Mouse (Mus musculus) limb, embryonic 12.5 days (tissue): ENCODE results near the gene Otp. TPM values are rescaled to one million over a fixed set of nuclear protein-coding genes. Genes with fewer than 3 reads are reported as not detected.

Experiments
- ATAC-seq: fragments of 200-750 bp; cut with Nextera tagmentation; 2 replicates; pipeline ENCODE4 v1.8.0; 2017; ENCODE audit warnings: low read depth, moderate TSS enrichment; ENCODE audit not compliant: insufficient number of reproducible peaks, insufficient read depth, low FRiP score, low TSS enrichment
- H3K27ac ChIP-seq: fragments of 300-500 bp; sonication (generic); 2 replicates; pipeline ENCODE4 v1.5.1; 2016; ENCODE audit warnings: mild to moderate bottlenecking, moderate library complexity
- H3K27me3 ChIP-seq: fragments of 300-500 bp; sonication (generic); 2 replicates; pipeline ENCODE4 v1.6.1; 2016; ENCODE audit warnings: mild to moderate bottlenecking, moderate library complexity
- H3K36me3 ChIP-seq: fragments of 300-500 bp; sonication (generic); 2 replicates; pipeline ENCODE4 v1.6.1; 2016; ENCODE audit warnings: mild to moderate bottlenecking, moderate library complexity
- H3K4me1 ChIP-seq: fragments of 300-500 bp; sonication (generic); replicated peaks from 2 replicates; pipeline ENCODE4 v1.6.1; 2016
- H3K4me2 ChIP-seq: fragments of 300-500 bp; sonication (generic); 2 replicates; pipeline ENCODE4 v1.6.1; 2016; ENCODE audit warnings: mild to moderate bottlenecking, moderate library complexity
- H3K4me3 ChIP-seq: fragments of 300-500 bp; sonication (generic); replicated peaks from 2 replicates; pipeline ENCODE4 v1.5.1; 2016; ENCODE audit warnings: mild to moderate bottlenecking
- H3K9ac ChIP-seq: fragments of 300-500 bp; sonication (generic); replicated peaks from 2 replicates; pipeline ENCODE4 v1.6.1; 2016; ENCODE audit warnings: mild to moderate bottlenecking, moderate library complexity
- H3K9me3 ChIP-seq: fragments of 300-500 bp; sonication (generic); 2 replicates; pipeline ENCODE4 v1.6.1; 2016; ENCODE audit warnings: mild to moderate bottlenecking, moderate library complexity
- WGBS: fragments of 180-500 bp; shearing (Covaris S2); methylation state at CpG from one replicate; pipeline ENCODE4 v1.1.7; 2016; 5-methylcytosine and 5-hydroxymethylcytosine counted together
- polyA plus RNA-seq: library from polyadenylated mRNA; unstranded; fragments of >200 nt; fragmentation: Nextera tagmentation; extraction: Ambion mirVana; gene quantifications from 2 replicates; pipeline ENCODE4 v1.2.1, GENCODE M21; 2016

Otp gene
- polyA plus RNA-seq, 1 experiment from 2014 or later, result not detected

GRCm38 (mm10) chr13:94862491-94863230 is 12.7 kb upstream of the Otp start:
- Histone ChIP-seq H3K27me3 (peaks cover 60% of the 10 kb centered on the region), H3K4me3 (no peak overlapping the region), H3K27ac (no peak overlapping the region), H3K9me3 (no peaks in the 10 kb centered on the region), H3K4me2 (no peak overlapping the region), H3K36me3 (no peaks in the 10 kb centered on the region), H3K9ac (no peak overlapping the region), H3K4me1 (no peaks in the 10 kb centered on the region)
- whole genome bisulfite sequencing, result 74% methylated on average over 5 of the region's 5 CpGs
- no peak for ATAC-seq

DNA sequence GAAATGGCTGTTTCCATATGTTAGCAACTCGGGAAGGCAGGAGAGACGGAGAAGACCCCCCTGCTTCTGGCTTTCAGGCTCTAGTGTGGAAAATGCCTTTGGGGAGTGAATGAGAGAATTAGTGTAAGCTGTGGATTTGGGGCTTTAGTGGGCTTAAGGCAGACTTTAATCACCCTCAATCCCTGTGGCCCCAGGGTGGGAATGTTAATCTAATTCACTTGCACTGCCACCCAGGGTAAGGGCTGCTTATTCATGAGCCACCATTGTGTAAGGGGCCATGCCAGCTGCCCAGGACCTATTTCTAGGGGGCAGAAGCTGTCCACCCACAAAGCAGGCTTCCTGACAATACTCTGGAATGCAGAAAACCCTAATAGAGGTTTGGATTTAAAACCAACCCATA is 8.5 kb upstream of the Otp start:
- Histone ChIP-seq H3K9me3 (no peaks in the 10 kb centered on the region), H3K4me1 (peaks cover 9% of the 10 kb centered on the region), H3K27me3 (peaks cover 95% of the 10 kb centered on the region), H3K27ac (no peak overlapping the region), H3K36me3 (no peaks in the 10 kb centered on the region), H3K4me3 (no peak overlapping the region), H3K9ac (no peak overlapping the region), H3K4me2 (no peak overlapping the region)
- WGBS, result 20% methylated on average over 2 of the region's 2 CpGs
- ATAC-seq, result no peak

DNA sequence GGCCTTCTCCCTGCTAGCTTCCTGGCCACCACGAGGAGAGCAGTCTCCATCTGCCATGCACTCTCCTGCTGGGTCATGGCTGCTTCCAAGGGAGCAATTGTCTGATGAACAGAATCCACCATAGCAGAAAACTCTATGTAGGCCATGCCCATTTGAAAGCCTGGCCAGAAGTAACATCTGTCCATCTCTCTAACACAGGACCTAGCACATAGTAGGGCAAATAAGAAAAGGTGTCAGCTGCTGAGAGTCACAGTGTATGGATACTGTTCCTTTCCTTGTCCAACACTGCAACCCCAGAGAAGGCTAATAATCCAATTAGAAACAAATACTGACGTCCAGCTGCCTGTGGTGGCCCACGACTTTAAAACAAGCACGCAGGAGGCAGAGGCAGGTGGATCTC is 7.6 kb upstream of the Otp start:
- no peak for ATAC-seq
- Histone ChIP-seq H3K9ac (no peak overlapping the region), H3K36me3 (no peaks in the 10 kb centered on the region), H3K4me1 (peaks cover 11% of the 10 kb centered on the region), H3K4me3 (no peak overlapping the region), H3K4me2 (no peak overlapping the region), H3K27me3 (peaks cover 95% of the 10 kb centered on the region), H3K9me3 (no peaks in the 10 kb centered on the region), H3K27ac (no peak overlapping the region)
- WGBS, result 48% methylated on average over 4 of the region's 4 CpGs

GRCm38 (mm10) chr13:94868478-94868950 is 6.9 kb upstream of the Otp start:
- ATAC-seq, result peak; percentile 87
- H3K4me1 ChIP-seq, result peaks cover 16% of the 10 kb centered on the region
- H3K27me3 ChIP-seq, result peaks cover 95% of the 10 kb centered on the region
- under 1% methylated on average over 32 of the region's 35 CpGs for WGBS
- no peaks in the 10 kb centered on the region for H3K36me3 ChIP-seq
- no peak overlapping the region; the same call in 1 of the 2 replicates for H3K9ac ChIP-seq
- H3K9me3 ChIP-seq, result no peaks in the 10 kb centered on the region
- H3K4me2 ChIP-seq, result peak overlapping the region; percentile 65
- peak overlapping the region; percentile 37 for H3K4me3 ChIP-seq
- H3K27ac ChIP-seq, result no peak overlapping the region

DNA sequence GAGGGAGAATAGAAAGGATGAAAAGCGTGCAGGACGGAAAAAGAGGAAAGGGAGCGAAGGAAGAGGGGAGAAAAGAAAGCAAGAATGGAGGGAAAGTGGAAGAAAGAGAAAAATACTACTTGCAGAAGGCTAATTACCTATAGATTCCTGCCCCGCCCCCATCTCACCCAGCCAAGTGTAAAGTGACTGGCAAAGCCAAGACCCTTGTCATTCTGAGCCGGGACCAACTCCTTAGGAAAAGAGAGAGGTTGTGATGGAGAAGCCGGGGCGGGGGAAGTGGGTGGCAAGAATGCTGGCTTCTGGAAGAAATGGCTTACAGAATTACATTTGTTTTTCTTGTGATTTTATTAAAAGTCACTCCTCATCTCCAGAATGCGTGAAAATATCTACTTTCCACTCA is 5.9 kb upstream of the Otp start:
- Histone ChIP-seq H3K4me1 (peaks cover 20% of the 10 kb centered on the region), H3K4me3 (peak overlapping the region; percentile 37; the same call in 1 of the 2 replicates), H3K9ac (no peak overlapping the region), H3K27me3 (peaks cover 94% of the 10 kb centered on the region), H3K4me2 (peak overlapping the region; percentile 65), H3K27ac (no peak overlapping the region), H3K9me3 (no peaks in the 10 kb centered on the region), H3K36me3 (no peaks in the 10 kb centered on the region)
- WGBS, result 1% methylated on average over 8 of the region's 8 CpGs
- no peak for ATAC-seq

GRCm38 (mm10) chr13:94870071-94870460 is 5.3 kb upstream of the Otp start:
- no peak for ATAC-seq
- Histone ChIP-seq H3K4me2 (no peak overlapping the region), H3K9ac (no peak overlapping the region), H3K27ac (no peak overlapping the region), H3K36me3 (no peaks in the 10 kb centered on the region), H3K4me1 (peaks cover 22% of the 10 kb centered on the region), H3K27me3 (peaks cover 94% of the 10 kb centered on the region), H3K9me3 (no peaks in the 10 kb centered on the region), H3K4me3 (no peak overlapping the region)
- WGBS, result 1% methylated on average over 9 of the region's 9 CpGs

GRCm38 (mm10) chr13:94870461-94871186 is 4.8 kb upstream of the Otp start:
- H3K27me3 ChIP-seq, result peaks cover 94% of the 10 kb centered on the region
- H3K4me2 ChIP-seq, result no peak overlapping the region
- H3K4me1 ChIP-seq, result peaks cover 26% of the 10 kb centered on the region
- H3K4me3 ChIP-seq, result no peak overlapping the region
- no peaks in the 10 kb centered on the region for H3K9me3 ChIP-seq
- no peak overlapping the region for H3K9ac ChIP-seq
- ATAC-seq, result no peak
- no peak overlapping the region for H3K27ac ChIP-seq
- H3K36me3 ChIP-seq, result no peaks in the 10 kb centered on the region
- 1% methylated on average over 21 of the region's 21 CpGs for WGBS

- Histone ChIP-seq H3K36me3 (no peaks in the 10 kb centered on the region), H3K4me2 (no peak overlapping the region)
- WGBS, result 0% methylated on average over 7 of the region's 7 CpGs
Observed at GRCm38 (mm10) chr13:94871806-94872320, 3.5 kb upstream of the Otp start.

GRCm38 (mm10) chr13:94872439-94872838 is 3.0 kb upstream of the Otp start:
- H3K4me1 ChIP-seq, result peaks cover 26% of the 10 kb centered on the region
- H3K4me3 ChIP-seq, result no peak overlapping the region
- no peaks in the 10 kb centered on the region for H3K9me3 ChIP-seq
- ATAC-seq, result no peak
- H3K27me3 ChIP-seq, result peaks cover 91% of the 10 kb centered on the region
- 1% methylated on average over 19 of the region's 19 CpGs for WGBS
- no peaks in the 10 kb centered on the region for H3K36me3 ChIP-seq
- no peak overlapping the region for H3K9ac ChIP-seq
- no peak overlapping the region for H3K4me2 ChIP-seq
- no peak overlapping the region for H3K27ac ChIP-seq

More at GRCm38 (mm10) chr13:94871806-94872320, 3.5 kb upstream of the Otp start:
- H3K4me1 ChIP-seq, result peaks cover 26% of the 10 kb centered on the region
- no peak overlapping the region for H3K27ac ChIP-seq
- H3K4me3 ChIP-seq, result no peak overlapping the region
- H3K9ac ChIP-seq, result no peak overlapping the region
- H3K27me3 ChIP-seq, result peaks cover 91% of the 10 kb centered on the region
- no peak for ATAC-seq
- no peaks in the 10 kb centered on the region for H3K9me3 ChIP-seq

- no peak overlapping the region for H3K27ac ChIP-seq
- H3K4me2 ChIP-seq, result peak overlapping the region; percentile 35
- H3K9me3 ChIP-seq, result no peaks in the 10 kb centered on the region
- H3K27me3 ChIP-seq, result peaks cover 88% of the 10 kb centered on the region
- H3K9ac ChIP-seq, result no peak overlapping the region; the same call in 1 of the 2 replicates
- peak overlapping the region; percentile 15; the same call in 1 of the 2 replicates for H3K4me3 ChIP-seq
- H3K4me1 ChIP-seq, result peaks cover 25% of the 10 kb centered on the region
- ATAC-seq, result no peak; the same call in 1 of the 2 replicates
- 1% methylated on average over 52 of the region's 54 CpGs for WGBS
- no peaks in the 10 kb centered on the region for H3K36me3 ChIP-seq
Observed at GRCm38 (mm10) chr13:94873111-94874038, 2.0 kb upstream of the Otp start.
